Mouse (Mus musculus) testis, adult 2 months (tissue): ENCODE data around the gene C1galt1c1.
A peak's percentile ranks its signal among the peaks of the same experiment; 100 is the strongest.

Experiments
- CTCF ChIP-seq: fragments of 200-500 bp; IDR thresholded peaks from 2 replicates; pipeline ENCODE4 v1.5.1; 2012; ENCODE audit warnings: low read depth, mild to moderate bottlenecking, inconsistent platforms, low read length, moderate library complexity; ENCODE audit not compliant: control insufficient read depth, insufficient read depth, insufficient replicate concordance
- POLR2A ChIP-seq: fragments of 200-500 bp; IDR thresholded peaks from 2 replicates; pipeline ENCODE4 v1.6.1; 2012; ENCODE audit warnings: low read depth, mild to moderate bottlenecking, inconsistent platforms, low read length, moderate library complexity; ENCODE audit not compliant: control insufficient read depth

DNA sequence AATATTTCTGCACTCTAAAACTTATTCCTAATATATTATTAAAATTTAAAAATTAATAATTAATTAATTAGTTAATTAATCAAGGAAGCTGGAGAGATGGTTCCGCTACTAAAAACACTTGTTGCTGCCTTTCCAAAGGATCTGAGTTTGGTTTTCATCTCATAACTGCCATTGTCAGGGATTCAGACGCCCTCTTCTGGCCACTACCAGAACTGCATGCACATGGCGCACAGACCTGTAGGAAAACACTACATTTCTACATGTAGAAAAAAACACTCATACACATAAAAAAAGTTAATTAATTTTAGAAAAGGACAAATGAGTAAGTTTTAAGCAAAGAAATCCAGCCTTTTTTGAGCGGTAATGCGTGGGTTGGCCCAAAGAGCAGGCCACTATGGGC lies 19.8 kb upstream of the C1galt1c1 start:
- TF ChIP-seq POLR2A (no peak), CTCF (peak; percentile 43; the same call in 1 of the 2 replicates)
